Mouse (Mus musculus) megakaryocyte, embryonic 14.5 days (primary cell): ENCODE measurements at regions not wholly inside any gene's neighbourhood (a gene's known extent, or its start where the extent isn't known, plus 50 kb on each side); places are given as distances from the start of the nearest gene placed in this dataset.
"Not testable (repeated sequence)": the region's sequence is repeated elsewhere in the genome, so short reads cannot be mapped to it uniquely, and the experiment has no call there.

Experiments
- H3K27me3 ChIP-seq: replicated peaks from 2 replicates; pipeline ENCODE3; 2012; ENCODE audit warnings: inconsistent platforms
- H3K36me3 ChIP-seq: replicated peaks from 2 replicates; pipeline ENCODE3; 2012; ENCODE audit warnings: low read length, inconsistent platforms, mixed read lengths
- H3K4me1 ChIP-seq: 2 replicates; pipeline ENCODE4 v1.6.1; 2012; ENCODE audit warnings: inconsistent platforms
- H3K4me3 ChIP-seq: replicated peaks from 2 replicates; pipeline ENCODE3; 2012; ENCODE audit warnings: moderate library complexity, mild to moderate bottlenecking, inconsistent platforms
- H3K9me3 ChIP-seq: 2 replicates; pipeline ENCODE4 v1.6.1; 2012; ENCODE audit warnings: inconsistent platforms
- FLI1 ChIP-seq: IDR thresholded peaks from 2 replicates; pipeline ENCODE4 v1.6.1; 2012; ENCODE audit warnings: low read length, inconsistent platforms, mixed read lengths
- GATA1 ChIP-seq: IDR thresholded peaks from 3 replicates; pipeline ENCODE4 v1.6.1; 2012; ENCODE audit warnings: mixed read lengths, low read length, inconsistent platforms, borderline replicate concordance

- no peak for TF ChIP-seq GATA1
- TF ChIP-seq FLI1: no peak
- no peaks in the 10 kb centered on the region for H3K4me1 ChIP-seq
- H3K27me3 ChIP-seq: no peaks in the 10 kb centered on the region
- H3K36me3 ChIP-seq: no peaks in the 10 kb centered on the region
- H3K4me3 ChIP-seq: no peak overlapping the region
- peaks cover 3% of the 10 kb centered on the region; the same call in 1 of the 2 replicates for H3K9me3 ChIP-seq
Measured at GRCm38 (mm10) chr3:6049472-6050045, 299.0 kb downstream of the Gm8797 start.

DNA sequence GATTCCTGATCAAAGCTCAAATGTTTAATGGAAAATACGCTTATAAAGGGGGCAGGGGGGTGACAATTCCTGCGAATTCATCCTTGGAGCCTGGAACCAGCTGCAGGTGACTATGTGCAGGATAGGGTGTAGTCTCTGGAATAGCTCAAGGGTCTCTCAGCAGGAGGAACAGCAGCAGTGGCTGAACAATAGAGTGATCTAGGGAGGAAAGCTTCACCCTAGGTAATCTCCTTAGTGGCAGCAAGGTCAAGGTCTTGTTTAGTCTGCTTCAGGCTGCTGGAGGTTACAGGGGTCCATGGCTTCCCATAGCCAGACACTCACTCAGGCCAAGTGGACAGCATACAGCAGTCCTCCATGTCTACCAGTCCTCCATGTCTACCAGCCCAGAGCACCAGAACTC is 301.3 kb downstream of the Gm8797 start:
- Histone ChIP-seq H3K36me3 (no peaks in the 10 kb centered on the region), H3K4me1 (no peaks in the 10 kb centered on the region), H3K27me3 (no peaks in the 10 kb centered on the region), H3K4me3 (no peak overlapping the region), H3K9me3 (peaks cover 3% of the 10 kb centered on the region; the same call in 1 of the 2 replicates)
- TF ChIP-seq FLI1 (no peak), GATA1 (no peak)

- no peaks in the 10 kb centered on the region for H3K4me1 ChIP-seq
- no peaks in the 10 kb centered on the region for H3K27me3 ChIP-seq
- H3K9me3 ChIP-seq: no peaks in the 10 kb centered on the region
- H3K36me3 ChIP-seq: no peaks in the 10 kb centered on the region
- no peak for TF ChIP-seq FLI1
- no peak for TF ChIP-seq GATA1
- H3K4me3 ChIP-seq: no peak overlapping the region
Measured at GRCm38 (mm10) chr3:6083855-6084254, 333.2 kb downstream of the Gm8797 start.

DNA sequence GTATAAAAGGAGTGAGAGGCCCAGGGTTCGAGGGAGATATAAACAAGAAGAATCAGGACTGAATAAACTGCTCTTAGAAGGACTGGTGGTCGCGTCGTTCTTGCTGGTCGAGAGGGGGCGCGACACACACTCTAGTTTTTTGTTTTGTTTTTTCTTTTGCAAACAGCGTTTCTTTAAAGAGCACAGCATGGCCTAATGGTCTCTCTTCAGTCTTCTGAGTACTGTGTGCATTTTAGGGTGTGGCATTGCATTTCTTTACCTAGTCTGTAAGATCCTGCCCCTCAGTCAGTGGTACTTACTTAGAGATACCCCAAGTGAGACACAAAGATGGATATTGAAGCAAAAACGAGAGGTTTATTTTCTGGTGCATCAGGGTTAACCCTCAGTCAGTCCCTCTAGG is 336.7 kb downstream of the Gm8797 start:
- TF ChIP-seq FLI1 (no peak), GATA1 (no peak)
- Histone ChIP-seq H3K4me3 (no peak overlapping the region), H3K9me3 (no peaks in the 10 kb centered on the region), H3K36me3 (no peaks in the 10 kb centered on the region), H3K27me3 (no peaks in the 10 kb centered on the region), H3K4me1 (no peaks in the 10 kb centered on the region)

DNA sequence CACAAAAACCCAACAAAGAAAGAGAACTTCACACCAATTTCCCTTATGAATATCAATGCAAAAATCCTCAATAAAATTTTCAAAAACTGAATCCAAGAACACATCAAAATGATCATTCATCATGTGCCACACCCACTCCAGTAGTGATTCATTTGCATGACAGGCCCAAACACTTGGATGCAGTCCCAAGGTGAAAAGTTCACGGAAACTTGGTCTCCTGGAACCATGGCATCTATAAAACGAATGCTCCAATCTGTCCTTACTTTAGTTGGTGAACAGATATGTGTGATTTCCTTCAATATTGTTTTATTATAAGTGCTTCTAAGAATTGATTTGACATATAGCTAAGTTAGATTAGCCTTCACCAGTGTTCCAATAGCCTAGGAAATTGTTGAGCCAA is 343.3 kb downstream of the Gm8797 start:
- Histone ChIP-seq H3K4me1 (no peaks in the 10 kb centered on the region), H3K9me3 (no peaks in the 10 kb centered on the region)
- no peak for TF ChIP-seq GATA1
- no peak for TF ChIP-seq FLI1

DNA sequence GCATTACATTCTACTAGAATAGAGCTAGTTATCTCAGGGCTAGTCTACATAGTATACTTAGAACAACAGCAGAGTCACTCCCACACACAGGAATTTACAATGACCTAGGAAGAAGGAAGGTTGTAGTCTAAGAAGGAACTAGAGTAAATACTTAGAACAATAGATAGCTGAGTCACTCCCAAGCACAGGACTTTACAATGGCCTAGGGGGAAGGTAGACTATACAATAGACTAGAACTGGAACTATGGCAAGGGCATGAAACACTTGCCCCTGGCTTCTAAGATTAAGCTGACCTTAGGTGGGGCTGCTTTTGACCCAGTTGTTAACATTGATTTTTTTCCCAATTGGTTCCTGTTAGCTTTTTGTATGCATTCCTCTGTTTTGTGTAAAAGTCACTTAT is 343.8 kb downstream of the Gm8797 start:
- H3K4me3 ChIP-seq, H3K27me3 ChIP-seq: not testable (repeated sequence)

More for the DNA sequence above, 343.3 kb downstream of the Gm8797 start:
- Histone ChIP-seq H3K27me3 (no peaks in the 10 kb centered on the region), H3K36me3 (no peaks in the 10 kb centered on the region), H3K4me3 (no peak overlapping the region)

GRCm38 (mm10) chr3:6100863-6101262 is 350.3 kb downstream of the Gm8797 start:
- TF ChIP-seq FLI1: no peak
- Histone ChIP-seq H3K36me3 (no peaks in the 10 kb centered on the region), H3K4me3 (no peak overlapping the region), H3K27me3 (no peaks in the 10 kb centered on the region), H3K9me3 (no peaks in the 10 kb centered on the region), H3K4me1 (no peaks in the 10 kb centered on the region)

More for the DNA sequence above, 343.8 kb downstream of the Gm8797 start:
- not testable (repeated sequence) for H3K36me3 ChIP-seq, H3K4me1 ChIP-seq, H3K9me3 ChIP-seq

GRCm38 (mm10) chr3:6102866-6103265 is 352.3 kb downstream of the Gm8797 start:
- TF ChIP-seq FLI1 (no peak), GATA1 (no peak)
- Histone ChIP-seq H3K9me3 (no peaks in the 10 kb centered on the region), H3K4me1 (no peaks in the 10 kb centered on the region), H3K27me3 (no peaks in the 10 kb centered on the region), H3K36me3 (no peaks in the 10 kb centered on the region), H3K4me3 (no peak overlapping the region)

DNA sequence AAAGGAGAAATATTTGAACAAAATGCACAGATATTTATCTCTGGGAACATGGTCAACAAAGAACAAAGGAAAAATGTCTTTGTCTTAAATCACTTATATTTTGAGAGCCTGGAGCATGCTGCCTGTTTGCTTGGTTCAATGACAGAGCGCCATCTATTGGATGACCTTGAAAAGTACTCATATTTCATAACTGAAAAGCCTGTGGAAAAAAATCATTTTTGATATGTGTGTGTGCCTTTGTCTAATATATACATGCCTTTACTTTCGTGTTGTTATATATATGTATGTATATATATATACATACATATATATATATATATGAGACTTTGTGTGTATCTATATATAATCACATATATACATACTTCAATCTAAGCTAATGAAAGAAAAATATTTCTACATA is 356.1 kb downstream of the Gm8797 start:
- TF ChIP-seq FLI1 (no peak), GATA1 (no peak)
- Histone ChIP-seq H3K36me3 (no peaks in the 10 kb centered on the region), H3K9me3 (no peaks in the 10 kb centered on the region), H3K4me3 (no peak overlapping the region), H3K4me1 (no peaks in the 10 kb centered on the region), H3K27me3 (no peaks in the 10 kb centered on the region)

DNA sequence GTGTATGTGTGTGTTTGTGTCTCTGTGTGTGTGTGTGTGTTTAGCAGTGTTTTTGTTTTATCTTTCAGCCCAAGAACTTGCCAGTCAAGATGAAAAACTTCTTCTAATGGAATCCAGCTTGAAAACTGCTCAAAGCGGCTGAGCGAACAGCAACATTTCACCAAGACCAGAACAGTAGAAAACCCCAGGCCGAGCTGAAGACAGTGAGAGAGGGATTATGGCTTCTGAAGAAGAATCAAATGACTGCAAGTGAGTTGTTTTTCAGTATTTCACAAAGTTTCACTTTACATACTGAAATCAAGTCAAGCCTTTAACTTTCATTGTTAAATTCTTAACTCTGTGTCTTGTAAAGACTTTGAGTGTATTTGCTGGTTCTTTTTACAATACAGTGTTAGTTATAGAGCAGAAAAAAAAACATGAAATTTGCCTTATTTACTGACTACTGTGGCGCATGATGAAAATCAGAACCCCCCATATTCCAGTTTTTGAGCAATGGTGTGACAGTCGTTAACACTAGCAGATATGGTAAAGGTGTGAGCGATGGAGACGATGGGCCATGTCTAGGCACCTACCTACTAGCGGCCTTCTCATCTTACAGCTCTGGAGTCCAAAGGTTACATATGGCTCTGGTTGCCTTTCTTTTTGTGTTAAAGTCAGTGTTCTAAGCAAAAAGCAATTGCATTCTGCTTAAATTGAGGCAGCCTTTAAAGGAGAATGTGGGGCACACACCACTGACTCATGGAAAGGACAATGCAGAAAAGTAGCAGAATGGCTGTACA is 357.0 kb downstream of the Gm8797 start:
- no peaks in the 10 kb centered on the region for H3K4me1 ChIP-seq
- no peaks in the 10 kb centered on the region for H3K9me3 ChIP-seq
- no peaks in the 10 kb centered on the region for H3K27me3 ChIP-seq
- H3K36me3 ChIP-seq: no peaks in the 10 kb centered on the region
- H3K4me3 ChIP-seq: no peak overlapping the region
- no peak for TF ChIP-seq FLI1
- TF ChIP-seq GATA1: no peak
